Mouse (Mus musculus) neural tube, embryonic 14.5 days (tissue): ENCODE measurements around the gene Tent5c. TPM values are rescaled to one million over a fixed set of nuclear protein-coding genes. Genes with fewer than 3 reads are reported as not detected.

Experiments used
- ATAC-seq: fragments of 200-750 bp; cut with Nextera tagmentation; 2 replicates; pipeline ENCODE4 v1.8.0; 2017; ENCODE audit warnings: low read depth, mild to moderate bottlenecking, moderate TSS enrichment, moderate library complexity
- H3K27ac ChIP-seq: fragments of 300-500 bp; sonication (generic); 2 replicates; pipeline ENCODE4 v1.5.1; 2014; ENCODE audit warnings: low read depth, mild to moderate bottlenecking, control low read depth, low read length, moderate library complexity, mixed read lengths
- H3K27me3 ChIP-seq: fragments of 300-500 bp; sonication (generic); 2 replicates; pipeline ENCODE4 v1.6.1; 2014; ENCODE audit warnings: low read length; ENCODE audit not compliant: control insufficient read depth, insufficient read depth
- H3K36me3 ChIP-seq: fragments of 300-500 bp; sonication (generic); 2 replicates; pipeline ENCODE4 v1.6.1; 2014; ENCODE audit warnings: low read length, mixed read lengths; ENCODE audit not compliant: control insufficient read depth, insufficient read depth
- H3K4me1 ChIP-seq: fragments of 300-500 bp; sonication (generic); 2 replicates; pipeline ENCODE4 v1.6.1; 2014; ENCODE audit warnings: low read length; ENCODE audit not compliant: control insufficient read depth, insufficient read depth
- H3K4me2 ChIP-seq: fragments of 300-500 bp; sonication (generic); 2 replicates; pipeline ENCODE4 v1.6.1; 2014; ENCODE audit warnings: mild to moderate bottlenecking, low read depth, low read length, control low read depth
- H3K4me3 ChIP-seq: fragments of 300-500 bp; sonication (generic); 2 replicates; pipeline ENCODE4 v1.5.1; 2014; ENCODE audit warnings: low read depth, low read length, control low read depth, mixed read lengths
- H3K9ac ChIP-seq: fragments of 300-500 bp; sonication (generic); replicated peaks from 2 replicates; pipeline ENCODE4 v1.6.1; 2014; ENCODE audit warnings: low read depth, mild to moderate bottlenecking, control low read depth, low read length, mixed read lengths
- H3K9me3 ChIP-seq: fragments of 300-500 bp; sonication (generic); 2 replicates; pipeline ENCODE4 v1.6.1; 2016; ENCODE audit warnings: low read length; ENCODE audit not compliant: control insufficient read depth
- WGBS: fragments of 180-500 bp; shearing (Covaris S2); extraction: QIAGEN DNeasy Blood & Tissue Kit; methylation state at CpG from one replicate; pipeline ENCODE4 v1.1.7; 2014; 5-methylcytosine and 5-hydroxymethylcytosine counted together
- polyA plus RNA-seq: library from polyadenylated mRNA; unstranded; fragments of >200 nt; fragmentation: Nextera tagmentation; extraction: Ambion mirVana; gene quantifications from 2 replicates; pipeline ENCODE4 v1.2.1, GENCODE M21; 2014

Tent5c gene
- polyA plus RNA-seq, 1 experiment from 2014 or later: 3.2 TPM

- H3K27ac ChIP-seq: no peak overlapping the region
- WGBS: 83% methylated on average over 7 of the region's 7 CpGs
- no peaks in the 10 kb centered on the region for H3K27me3 ChIP-seq
- no peak for ATAC-seq
- no peak overlapping the region for H3K4me2 ChIP-seq
- no peak overlapping the region for H3K9ac ChIP-seq
- no peak overlapping the region for H3K4me3 ChIP-seq
- no peaks in the 10 kb centered on the region for H3K4me1 ChIP-seq
- H3K36me3 ChIP-seq: no peaks in the 10 kb centered on the region
- H3K9me3 ChIP-seq: no peaks in the 10 kb centered on the region
Observed at GRCm38 (mm10) chr3:100480251-100481005, 8.7 kb downstream of the Tent5c start.

GRCm38 (mm10) chr3:100474950-100475472 is 14.1 kb downstream of the Tent5c start:
- Histone ChIP-seq H3K27me3 (no peaks in the 10 kb centered on the region), H3K9me3 (no peaks in the 10 kb centered on the region), H3K4me1 (no peaks in the 10 kb centered on the region), H3K4me2 (no peak overlapping the region), H3K36me3 (no peaks in the 10 kb centered on the region), H3K9ac (no peak overlapping the region), H3K27ac (no peak overlapping the region), H3K4me3 (no peak overlapping the region)
- peak; percentile 39 for ATAC-seq
- 21% methylated on average over 8 of the region's 8 CpGs for WGBS

- no peak overlapping the region for H3K4me2 ChIP-seq
- peak; percentile 71 for ATAC-seq
- WGBS: 14% methylated on average over 7 of the region's 7 CpGs
Observed at GRCm38 (mm10) chr3:100474536-100474935, 14.6 kb downstream of the Tent5c start.

GRCm38 (mm10) chr3:100473146-100473545 is 16.0 kb downstream of the Tent5c start:
- ATAC-seq: no peak
- no peaks in the 10 kb centered on the region for H3K9me3 ChIP-seq
- no peak overlapping the region for H3K9ac ChIP-seq
- H3K4me3 ChIP-seq: no peak overlapping the region
- 88% methylated on average over 21 of the region's 21 CpGs for WGBS
- no peaks in the 10 kb centered on the region for H3K4me1 ChIP-seq
- H3K27me3 ChIP-seq: no peaks in the 10 kb centered on the region
- no peak overlapping the region for H3K4me2 ChIP-seq
- no peak overlapping the region for H3K27ac ChIP-seq
- no peaks in the 10 kb centered on the region for H3K36me3 ChIP-seq

More at GRCm38 (mm10) chr3:100474536-100474935, 14.6 kb downstream of the Tent5c start:
- Histone ChIP-seq H3K27me3 (no peaks in the 10 kb centered on the region), H3K4me3 (no peak overlapping the region), H3K9ac (no peak overlapping the region), H3K4me1 (no peaks in the 10 kb centered on the region), H3K9me3 (no peaks in the 10 kb centered on the region), H3K36me3 (no peaks in the 10 kb centered on the region), H3K27ac (no peak overlapping the region)

- Histone ChIP-seq H3K36me3 (no peaks in the 10 kb centered on the region), H3K9ac (no peak overlapping the region), H3K9me3 (no peaks in the 10 kb centered on the region), H3K4me2 (no peak overlapping the region), H3K27ac (no peak overlapping the region), H3K4me1 (no peaks in the 10 kb centered on the region), H3K4me3 (no peak overlapping the region), H3K27me3 (no peaks in the 10 kb centered on the region)
- no peak for ATAC-seq
- 81% methylated on average over 3 of the region's 3 CpGs for WGBS
Observed at GRCm38 (mm10) chr3:100470902-100471301, 18.2 kb downstream of the Tent5c start.

- Histone ChIP-seq H3K9ac (no peak overlapping the region), H3K9me3 (no peaks in the 10 kb centered on the region), H3K4me1 (no peaks in the 10 kb centered on the region), H3K4me3 (no peak overlapping the region), H3K4me2 (no peak overlapping the region), H3K27ac (no peak overlapping the region), H3K36me3 (no peaks in the 10 kb centered on the region), H3K27me3 (no peaks in the 10 kb centered on the region)
- WGBS: 86% methylated on average over 3 of the region's 3 CpGs
- ATAC-seq: no peak
Observed at GRCm38 (mm10) chr3:100470101-100470500, 19.0 kb downstream of the Tent5c start.

- no peaks in the 10 kb centered on the region for H3K36me3 ChIP-seq
- no peak overlapping the region for H3K4me3 ChIP-seq
- no peaks in the 10 kb centered on the region for H3K9me3 ChIP-seq
- no peaks in the 10 kb centered on the region for H3K4me1 ChIP-seq
- ATAC-seq: no peak
- no peak overlapping the region for H3K4me2 ChIP-seq
- H3K9ac ChIP-seq: no peak overlapping the region
- H3K27me3 ChIP-seq: no peaks in the 10 kb centered on the region
- WGBS: 89% methylated on average over 4 of the region's 4 CpGs
- no peak overlapping the region for H3K27ac ChIP-seq
Observed at GRCm38 (mm10) chr3:100466551-100466950, 22.6 kb downstream of the Tent5c start.

- Histone ChIP-seq H3K9ac (no peak overlapping the region), H3K27ac (no peak overlapping the region), H3K4me2 (no peak overlapping the region), H3K36me3 (no peaks in the 10 kb centered on the region), H3K4me3 (no peak overlapping the region), H3K4me1 (no peaks in the 10 kb centered on the region), H3K9me3 (no peaks in the 10 kb centered on the region), H3K27me3 (no peaks in the 10 kb centered on the region)
- WGBS: 95% methylated on average over 5 of the region's 5 CpGs
- no peak for ATAC-seq
Observed at GRCm38 (mm10) chr3:100464596-100464995, 24.5 kb downstream of the Tent5c start.

GRCm38 (mm10) chr3:100463959-100464265 is 25.2 kb downstream of the Tent5c start:
- Histone ChIP-seq H3K27ac (no peak overlapping the region), H3K4me1 (no peaks in the 10 kb centered on the region), H3K9me3 (no peaks in the 10 kb centered on the region), H3K27me3 (no peaks in the 10 kb centered on the region), H3K36me3 (no peaks in the 10 kb centered on the region), H3K4me3 (no peak overlapping the region), H3K4me2 (no peak overlapping the region), H3K9ac (no peak overlapping the region)
- 67% methylated on average over 2 of the region's 2 CpGs for WGBS
- ATAC-seq: no peak
